Mouse (Mus musculus) adrenal gland, adult 18-20 months (tissue): ENCODE results near the gene Oscar. TPM values are rescaled to one million over a fixed set of nuclear protein-coding genes. Genes with fewer than 3 reads are reported as not detected.
"Not testable (repeated sequence)": the region's sequence is repeated elsewhere in the genome, so short reads cannot be mapped to it uniquely, and the experiment has no call there.

Experiments used
- DNase-seq, 2 experiments: peaks; one replicate each; pipeline ENCODE4 v3.0.0; 2021 to 2022; ENCODE audit warnings: low spot score in 2 of 2
- total RNA-seq, 2 experiments: library from RNA; stranded (reverse); gene quantifications; 1 replicate in 1 of 2; 2 replicates in 1 of 2; pipeline ENCODE4 v1.2.3; 2021

The Oscar gene
- total RNA-seq, 2 experiments from 2014 or later, result 0.22 to 0.30 TPM

DNA sequence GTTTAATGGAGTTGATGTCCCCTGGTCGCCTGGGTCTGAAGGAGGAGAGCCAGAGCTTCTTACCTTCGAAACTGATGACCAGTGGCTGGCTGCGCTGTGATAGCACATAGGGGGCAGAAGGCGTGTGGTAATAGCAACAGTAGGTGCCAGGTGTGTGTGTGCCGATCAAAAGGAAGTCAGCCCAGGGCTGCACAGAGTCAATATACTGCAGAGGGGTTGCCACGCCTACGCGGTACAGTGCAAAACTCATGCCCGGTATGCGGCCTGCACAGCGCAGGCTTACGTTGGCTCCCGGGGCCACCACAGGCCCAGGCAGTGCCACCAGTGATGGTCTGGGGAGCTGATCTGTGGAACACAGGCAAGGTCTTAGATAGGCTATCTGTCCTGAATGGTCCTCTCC, 5.0 kb downstream of the Oscar start:
- DNase-seq, result no peak

DNA sequence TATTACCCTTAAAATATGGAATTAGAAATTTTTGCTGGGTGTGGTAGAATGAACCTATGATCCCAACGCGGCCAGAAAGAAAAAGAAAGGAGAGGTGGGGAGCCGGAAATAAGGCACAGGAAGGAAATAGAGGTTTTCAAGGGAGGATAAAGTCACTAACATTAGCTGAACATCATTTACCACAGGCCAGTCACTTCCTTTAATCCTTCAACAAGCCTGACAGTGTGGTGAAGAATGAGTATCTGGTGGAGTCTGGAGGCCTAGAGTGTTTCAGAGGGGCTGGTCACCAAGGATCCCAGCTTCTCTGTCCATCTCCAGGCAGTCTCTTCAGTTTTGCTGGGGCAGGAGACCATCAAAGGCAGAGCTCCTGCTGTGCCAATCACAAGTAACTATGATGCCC, 5.5 kb downstream of the Oscar start:
- no peak for DNase-seq

DNA sequence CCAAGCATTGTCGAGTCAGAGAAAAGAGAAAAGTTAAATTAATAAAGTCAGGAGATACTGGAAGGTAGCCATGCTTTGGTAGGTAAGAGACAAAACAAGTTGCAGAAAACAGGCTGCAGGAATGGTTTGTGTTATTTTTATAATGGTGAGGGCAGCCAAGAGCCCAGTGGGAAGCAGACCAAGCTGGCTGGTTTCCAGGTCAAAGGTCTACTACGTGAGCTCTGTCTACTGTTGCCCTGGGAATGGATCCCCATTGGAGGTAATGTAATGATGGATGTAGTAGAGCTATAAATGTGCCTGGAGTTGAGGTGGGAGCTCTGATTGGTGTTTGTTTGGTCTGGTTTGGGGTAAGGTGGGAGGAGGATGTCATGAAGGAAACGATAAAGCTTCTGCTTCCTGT, 6.9 kb downstream of the Oscar start:
- no peak for DNase-seq

DNA sequence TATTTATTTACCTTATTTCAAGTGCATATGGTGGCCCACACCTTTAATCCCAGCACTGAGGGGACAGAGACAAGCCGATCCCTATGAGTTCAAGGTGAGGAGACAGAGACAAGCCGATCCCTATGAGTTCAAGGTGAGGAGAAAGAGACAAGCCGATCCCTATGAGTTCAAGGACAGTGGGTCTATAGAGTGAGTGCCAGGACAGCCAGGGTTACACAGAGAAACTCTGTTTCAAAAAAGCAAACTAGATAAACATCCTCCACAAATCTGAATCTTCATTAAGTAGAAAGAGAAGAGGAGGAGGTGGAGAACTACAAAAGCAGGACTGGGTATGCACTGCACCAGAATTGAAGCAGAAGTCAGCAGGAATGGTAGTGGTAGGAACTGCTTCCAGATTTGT, 7.3 kb downstream of the Oscar start:
- DNase-seq, result no peak

DNA sequence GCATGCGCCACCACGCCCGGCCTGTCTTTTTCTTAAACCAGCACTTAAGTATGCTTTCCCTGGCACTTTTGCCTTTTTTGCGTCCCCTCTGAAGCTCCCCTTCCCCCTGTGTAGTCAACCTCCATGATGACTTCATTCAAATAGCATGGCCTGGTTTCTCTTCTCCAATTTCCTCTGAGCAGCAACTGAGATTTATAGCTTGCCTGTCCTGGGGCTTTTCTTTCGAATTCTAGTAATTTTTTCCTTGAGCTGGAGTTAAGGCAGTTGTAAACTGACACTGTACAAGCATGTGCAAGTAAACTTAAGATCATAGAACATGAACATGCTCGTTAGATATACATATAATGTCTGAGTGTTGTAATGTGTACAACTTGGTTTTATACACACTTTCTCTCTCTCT, 8.6 kb downstream of the Oscar start:
- DNase-seq, result no peak

DNA sequence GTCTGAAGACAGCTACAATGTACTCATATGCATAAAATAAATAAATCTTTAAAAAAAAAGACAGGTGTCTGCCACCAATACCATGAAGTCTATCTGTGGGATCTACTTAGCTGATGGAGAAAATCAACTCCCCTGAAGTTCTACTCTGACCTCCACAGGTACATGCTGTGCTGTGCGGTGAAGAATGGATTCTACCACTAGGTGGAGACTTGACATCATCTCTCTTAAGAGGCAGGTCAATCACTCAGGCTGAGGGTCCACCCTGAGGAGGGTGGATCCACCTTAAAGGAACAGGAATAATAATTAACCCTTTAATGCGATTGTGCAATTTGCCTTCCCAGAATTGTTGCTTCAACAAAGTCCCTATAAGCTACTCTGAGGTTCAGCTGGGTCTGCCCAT, 9.2 kb downstream of the Oscar start:
- DNase-seq, result no peak

DNA sequence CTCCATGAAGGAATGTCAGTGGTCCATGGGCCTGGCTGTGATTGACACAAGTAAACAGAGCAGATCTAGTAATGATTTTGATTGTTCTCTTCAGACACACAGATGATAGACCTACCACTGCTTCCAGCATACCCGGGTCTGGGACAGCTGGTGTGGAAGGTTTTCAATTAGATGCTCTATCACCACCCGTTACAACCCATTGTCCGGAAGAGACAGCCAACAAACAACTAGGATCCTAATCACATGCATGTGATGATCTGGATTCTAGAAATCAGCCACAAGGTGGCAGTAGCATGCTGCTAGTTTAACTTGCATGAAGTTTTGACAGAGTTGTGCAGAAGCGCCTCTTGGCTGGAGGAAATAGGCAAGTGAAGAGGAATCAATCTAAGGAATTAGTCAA, 14.8 kb downstream of the Oscar start:
- peak; percentile 49 to 63 for DNase-seq

DNA sequence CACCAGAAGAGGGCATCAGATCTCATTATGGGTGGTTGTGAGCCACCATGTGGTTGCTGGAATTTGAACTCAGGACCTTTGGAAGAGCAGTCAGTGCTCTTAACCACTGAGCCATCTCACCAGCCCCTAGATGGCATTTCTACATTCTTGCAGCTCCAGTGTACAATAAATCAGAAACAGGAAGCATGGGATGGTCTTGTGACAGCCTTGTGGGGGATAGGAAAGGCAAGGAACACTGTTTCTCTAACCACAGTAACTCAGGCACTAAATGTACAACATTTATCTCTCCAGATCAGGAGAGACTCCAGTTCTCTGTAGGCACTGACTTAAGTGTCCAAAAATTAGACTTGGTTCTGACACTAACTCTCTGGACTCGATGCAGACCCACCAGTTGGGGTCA, 18.2 kb downstream of the Oscar start:
- not testable (repeated sequence) for DNase-seq

DNA sequence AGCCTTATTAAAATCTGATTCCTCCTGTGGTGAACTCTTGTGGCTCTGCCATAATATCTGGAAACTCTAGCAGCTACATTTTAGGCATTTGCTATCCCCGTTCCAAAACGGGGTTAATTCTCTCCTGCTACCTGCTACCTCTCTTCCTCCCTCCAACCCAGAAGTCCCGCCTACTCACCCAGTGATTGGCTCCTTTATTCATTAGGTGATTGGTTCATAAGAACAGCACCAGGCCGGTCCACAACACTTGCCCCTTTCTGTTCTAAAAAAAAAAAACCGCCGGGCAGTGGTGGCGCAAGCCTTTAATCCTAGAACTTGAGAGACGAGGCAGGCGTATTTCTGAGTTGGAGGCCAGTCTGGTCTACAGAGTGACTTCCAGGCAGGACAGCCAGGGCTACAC, 20.8 kb downstream of the Oscar start:
- no peak for DNase-seq

DNA sequence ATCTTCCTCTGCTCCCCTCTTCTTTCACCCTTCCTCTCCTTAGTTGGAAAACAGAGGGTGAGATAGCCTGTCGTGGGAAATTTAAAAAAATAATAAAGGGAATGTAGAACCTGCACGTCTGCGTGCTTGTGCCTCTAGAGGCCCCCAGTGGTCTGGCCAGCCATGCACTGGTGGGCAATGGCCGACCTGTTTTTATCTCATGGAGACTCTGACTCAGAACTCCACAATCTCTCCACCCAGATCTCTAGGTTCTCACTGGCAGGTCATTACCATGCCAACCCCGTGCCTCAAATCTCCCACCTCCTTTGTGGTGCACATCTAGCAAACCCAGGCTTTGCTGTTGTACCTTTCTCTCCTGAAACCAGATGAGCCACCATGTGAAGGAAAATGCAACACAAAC, 21.3 kb downstream of the Oscar start:
- no peak for DNase-seq

DNA sequence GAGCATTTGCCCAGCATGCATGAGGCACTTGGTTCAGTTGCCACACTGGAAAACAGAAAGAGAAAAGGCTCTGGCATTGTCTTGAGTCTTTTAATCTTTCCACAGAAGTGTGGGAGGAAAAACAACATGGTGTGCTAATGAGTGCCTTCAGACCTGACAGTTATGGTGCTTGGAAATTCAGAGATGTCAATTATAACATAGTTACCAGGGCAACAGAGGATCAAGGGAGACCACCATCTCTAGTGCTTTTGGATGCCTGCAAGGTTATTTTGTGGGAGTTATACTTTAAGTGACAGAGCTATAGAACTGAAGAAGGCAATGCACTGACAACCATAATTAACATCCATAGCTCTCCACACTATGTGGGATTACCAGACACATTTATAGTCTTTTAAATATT, 22.1 kb downstream of the Oscar start:
- no peak for DNase-seq

DNA sequence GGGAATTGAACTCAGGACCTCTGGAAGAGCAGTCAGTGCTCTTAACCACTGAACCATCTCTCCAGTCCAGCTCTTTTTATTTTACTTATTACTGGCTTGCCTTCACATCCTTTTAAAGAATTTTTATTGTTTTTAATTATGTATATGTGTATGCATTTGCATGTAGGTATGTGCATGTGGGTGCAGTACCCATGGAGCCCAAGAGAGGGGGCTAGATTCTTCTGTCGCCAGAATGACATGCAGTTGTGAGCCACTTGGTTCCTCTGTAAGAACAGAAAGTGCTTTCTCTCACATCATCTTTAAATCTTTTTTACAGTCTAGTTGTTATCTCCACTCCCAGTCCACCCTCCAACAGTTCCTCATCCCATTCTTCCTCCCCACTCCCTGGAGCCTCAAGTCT, 24.4 kb downstream of the Oscar start:
- DNase-seq, result no peak

DNA sequence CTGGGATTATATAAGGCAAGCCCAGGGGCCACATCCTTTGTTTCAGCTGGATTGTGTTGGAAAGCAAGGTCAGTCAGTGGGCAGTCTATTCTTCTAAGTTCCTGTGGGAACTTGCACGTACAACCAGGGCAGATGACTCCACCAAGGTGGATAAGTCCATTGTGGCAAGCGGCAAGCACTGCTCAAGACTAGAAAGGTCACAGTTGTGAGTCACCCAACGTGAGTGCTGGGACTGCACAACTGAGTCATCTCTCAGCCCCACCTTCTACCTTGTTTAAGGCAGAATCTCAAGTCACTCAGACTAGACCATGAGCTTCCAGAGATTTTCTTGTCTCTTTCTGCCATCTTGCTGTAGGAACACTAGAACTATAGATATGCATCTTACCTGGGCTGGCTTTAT, 25.4 kb downstream of the Oscar start:
- no peak for DNase-seq

DNA sequence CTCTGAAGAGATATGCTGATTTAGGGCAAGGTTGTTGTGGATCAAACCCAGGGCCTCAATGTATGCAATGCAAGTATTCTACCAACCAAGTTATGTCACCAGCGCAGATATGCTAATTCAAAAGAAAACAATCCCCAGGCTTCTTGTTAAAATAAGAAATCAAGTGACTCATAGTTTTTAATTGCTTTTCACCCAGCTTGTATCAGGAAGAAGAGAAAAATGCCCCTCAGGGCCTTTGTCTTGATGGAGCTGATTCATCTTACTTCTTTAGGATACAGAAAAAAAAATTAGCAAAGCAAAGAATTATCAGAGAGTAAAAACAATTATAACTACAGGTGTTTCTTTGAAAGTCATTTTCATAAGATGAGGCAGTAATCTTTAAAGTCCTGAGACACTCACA, 28.7 kb downstream of the Oscar start:
- no peak for DNase-seq

DNA sequence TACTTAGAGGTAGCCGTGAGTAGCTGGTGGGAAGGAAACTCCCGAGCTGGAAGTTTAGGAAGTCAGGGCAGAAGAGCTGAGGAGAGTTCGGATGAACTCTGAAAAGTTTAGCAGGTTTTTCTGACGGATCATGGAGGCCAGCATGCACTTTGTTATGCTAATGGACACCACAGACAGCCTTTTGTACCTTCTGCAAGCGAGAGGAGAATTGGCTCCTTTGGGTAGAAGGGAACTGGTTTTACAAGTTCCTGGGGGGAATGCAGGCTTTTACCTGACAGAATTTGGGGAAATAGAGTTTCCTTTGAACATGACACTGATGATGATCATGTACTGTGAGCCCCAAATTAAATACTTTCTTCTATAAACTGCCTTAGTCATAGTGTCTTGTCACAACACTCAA, 29.7 kb downstream of the Oscar start:
- DNase-seq, result no peak

DNA sequence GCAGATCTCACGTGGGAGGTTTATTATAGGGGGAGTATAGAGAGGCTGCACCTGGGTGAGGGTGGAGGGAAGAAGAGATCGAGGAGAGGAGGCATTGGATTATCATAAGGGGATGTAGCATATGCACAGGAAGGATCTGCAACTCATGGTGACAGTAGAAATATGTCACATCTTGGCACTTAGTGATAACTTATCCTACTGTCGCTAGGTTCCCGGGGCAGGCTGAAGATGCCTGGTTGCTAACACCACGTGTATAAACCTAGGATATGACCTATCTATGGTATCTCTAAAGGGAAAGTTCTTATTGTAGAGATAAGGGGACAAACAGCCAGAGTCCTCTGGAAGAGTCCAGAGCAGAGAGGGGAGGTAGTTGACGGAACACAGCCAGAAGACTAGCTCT, 30.2 kb downstream of the Oscar start:
- no peak for DNase-seq

DNA sequence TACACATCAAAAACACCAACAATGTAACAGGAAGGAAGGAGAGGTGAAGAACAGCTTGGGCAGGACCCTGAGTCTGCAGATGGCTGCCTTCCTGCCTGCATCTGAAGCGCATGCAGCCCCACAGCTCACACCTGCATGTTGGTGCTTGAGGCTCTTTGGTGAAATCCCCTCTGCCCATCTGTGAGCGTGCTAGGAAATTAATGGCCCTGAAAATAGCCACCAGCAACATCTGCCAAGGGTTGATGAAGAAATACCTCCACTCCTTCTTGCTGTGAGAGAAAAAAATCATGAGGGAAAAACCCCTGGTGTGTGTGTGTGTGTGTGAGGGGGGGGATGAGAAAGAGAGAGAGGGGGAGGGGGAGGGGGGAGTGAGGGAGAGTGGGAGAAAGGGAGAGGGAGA, 35.9 kb downstream of the Oscar start:
- DNase-seq, result no peak

DNA sequence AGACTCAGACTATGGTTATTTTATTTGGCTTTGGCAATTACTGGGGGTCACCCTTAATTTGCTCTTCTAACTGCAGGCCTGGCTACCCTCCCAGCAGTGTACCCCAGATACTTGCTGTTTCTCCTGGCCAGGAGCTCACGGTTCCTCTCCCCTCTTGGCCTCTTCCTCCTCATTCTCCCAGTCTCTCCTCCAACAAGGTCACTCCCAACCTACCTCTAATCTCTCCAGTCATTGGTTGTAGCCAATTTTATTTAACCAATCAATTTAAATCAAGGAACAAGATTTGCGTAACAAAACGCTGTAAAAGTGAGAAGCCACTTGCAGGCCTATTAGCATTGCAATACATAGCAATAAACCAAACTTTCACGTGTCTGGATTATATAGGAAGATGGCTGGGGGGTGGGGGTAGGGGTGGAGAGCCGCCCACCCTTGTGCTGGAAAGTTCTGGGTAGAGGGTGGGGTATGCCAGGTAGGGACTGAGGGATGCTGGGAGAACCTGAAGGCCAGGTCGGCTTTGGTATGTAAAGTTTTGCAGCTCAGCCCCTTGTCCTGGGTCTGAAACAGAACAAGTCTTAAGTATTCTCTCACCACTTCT, 36.9 kb downstream of the Oscar start:
- no peak for DNase-seq

DNA sequence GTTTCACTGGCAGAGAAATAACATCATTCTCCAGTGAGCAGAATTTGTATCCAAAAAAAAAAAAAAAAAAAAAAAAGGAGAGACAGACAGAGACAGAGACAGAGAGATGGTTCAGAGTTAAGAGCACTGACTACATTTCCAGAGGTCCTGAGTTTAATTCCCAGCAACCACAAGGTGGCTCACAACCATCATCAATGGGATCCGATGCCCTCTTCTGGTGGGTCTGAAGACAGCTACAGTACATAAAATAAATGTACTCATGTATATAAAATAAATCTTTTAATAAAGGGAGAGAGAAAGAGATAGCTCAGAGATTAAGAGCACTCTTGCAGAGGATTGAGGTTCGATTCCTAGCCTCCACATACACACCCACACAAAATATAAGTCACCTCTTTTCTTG, 37.8 kb downstream of the Oscar start:
- no peak for DNase-seq

DNA sequence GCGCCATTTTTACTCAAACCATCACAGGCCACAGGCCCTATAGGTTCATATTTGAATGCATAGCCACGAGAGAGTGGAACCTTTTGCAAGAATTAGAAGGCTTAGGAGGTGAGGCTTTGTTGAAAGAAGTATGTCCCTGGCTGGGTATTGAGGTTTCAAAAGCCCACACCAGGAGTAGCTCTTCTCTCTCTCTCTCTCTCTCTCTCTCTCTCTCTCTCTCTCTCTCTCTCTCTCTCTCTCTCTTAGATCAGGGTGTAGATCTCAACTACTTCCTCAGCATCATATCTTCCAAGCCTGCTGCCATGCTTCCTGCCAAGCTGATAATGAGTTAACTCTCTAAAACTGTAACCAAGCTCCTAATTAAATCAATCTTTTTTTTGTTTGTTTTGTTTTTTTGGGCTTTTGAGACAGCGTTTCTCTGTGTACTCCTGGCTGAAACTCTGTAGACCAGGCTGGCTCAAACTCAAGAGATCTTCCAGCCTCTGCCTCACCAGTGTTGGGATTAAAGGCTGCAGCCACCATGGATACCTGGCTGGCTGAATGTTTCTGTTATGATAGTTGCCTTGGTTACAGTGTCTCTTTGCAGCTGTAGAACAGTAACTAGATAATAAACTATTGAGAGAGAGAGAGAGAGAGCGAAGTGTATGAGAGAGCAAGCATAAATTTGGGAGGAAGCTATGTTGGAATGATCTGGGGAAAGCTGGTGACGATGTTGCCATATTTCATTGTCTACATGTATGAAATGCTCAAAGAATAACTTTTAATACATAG, 39.4 kb downstream of the Oscar start:
- DNase-seq, result no peak

DNA sequence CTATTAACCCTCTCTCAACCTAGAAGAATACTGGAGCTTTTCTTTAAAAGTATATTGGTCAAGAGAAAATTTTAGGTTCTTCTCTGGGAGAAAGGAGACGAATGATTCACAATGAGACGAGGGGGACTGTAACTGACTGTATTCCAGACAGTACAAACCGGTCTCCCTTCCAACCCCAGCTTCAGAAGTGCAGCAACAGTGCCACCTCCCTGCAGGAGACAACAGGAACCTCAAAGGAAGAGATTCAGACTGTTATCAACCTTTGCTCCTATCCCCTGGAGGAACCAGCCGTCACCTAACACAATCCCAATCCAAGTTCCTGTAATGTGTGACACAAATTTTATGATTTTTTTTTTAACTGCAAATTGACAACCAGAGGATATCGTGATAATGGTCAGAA, 41.7 kb downstream of the Oscar start:
- no peak for DNase-seq

DNA sequence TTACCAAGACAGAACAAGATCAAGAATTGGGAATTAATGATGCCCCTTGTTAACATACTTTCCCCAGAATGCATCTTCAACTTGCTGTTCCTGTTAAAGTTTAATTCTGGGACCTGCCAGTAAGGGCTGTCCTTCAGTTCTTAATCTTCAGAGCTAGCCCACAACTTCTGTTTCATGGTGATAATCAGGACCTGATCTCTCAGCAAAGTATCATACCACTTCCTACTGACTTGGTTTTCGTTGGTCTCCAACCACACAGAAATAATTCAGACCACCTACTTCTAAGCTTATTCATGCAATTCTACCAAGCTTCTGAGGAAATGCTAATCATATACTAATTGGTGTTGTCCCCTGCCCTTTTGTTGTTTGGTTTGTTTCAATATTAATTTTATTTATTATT, 44.1 kb downstream of the Oscar start:
- DNase-seq, result no peak

DNA sequence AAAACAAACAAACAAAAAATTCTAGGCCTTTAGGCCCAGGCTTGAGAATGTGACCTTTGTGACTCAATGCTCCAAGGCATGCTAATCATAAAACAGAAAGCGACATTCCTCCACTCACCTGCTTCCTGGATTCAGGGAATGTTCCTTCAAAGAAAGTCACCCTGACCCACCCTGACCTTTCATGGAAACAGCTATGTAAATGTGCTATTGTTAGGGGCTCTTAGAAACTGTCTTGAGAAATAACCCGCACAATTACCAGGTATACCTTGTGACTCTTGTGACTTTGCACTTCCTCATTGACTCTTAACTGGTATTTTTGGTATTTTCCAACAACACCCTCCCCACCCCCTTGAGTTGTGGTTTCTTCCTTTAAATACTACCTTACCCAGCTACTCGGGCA, 45.4 kb downstream of the Oscar start:
- DNase-seq, result not testable (repeated sequence)
